Comparison of ENCODE assay signal across 9 mouse cellular contexts in the genomic region with DNA sequence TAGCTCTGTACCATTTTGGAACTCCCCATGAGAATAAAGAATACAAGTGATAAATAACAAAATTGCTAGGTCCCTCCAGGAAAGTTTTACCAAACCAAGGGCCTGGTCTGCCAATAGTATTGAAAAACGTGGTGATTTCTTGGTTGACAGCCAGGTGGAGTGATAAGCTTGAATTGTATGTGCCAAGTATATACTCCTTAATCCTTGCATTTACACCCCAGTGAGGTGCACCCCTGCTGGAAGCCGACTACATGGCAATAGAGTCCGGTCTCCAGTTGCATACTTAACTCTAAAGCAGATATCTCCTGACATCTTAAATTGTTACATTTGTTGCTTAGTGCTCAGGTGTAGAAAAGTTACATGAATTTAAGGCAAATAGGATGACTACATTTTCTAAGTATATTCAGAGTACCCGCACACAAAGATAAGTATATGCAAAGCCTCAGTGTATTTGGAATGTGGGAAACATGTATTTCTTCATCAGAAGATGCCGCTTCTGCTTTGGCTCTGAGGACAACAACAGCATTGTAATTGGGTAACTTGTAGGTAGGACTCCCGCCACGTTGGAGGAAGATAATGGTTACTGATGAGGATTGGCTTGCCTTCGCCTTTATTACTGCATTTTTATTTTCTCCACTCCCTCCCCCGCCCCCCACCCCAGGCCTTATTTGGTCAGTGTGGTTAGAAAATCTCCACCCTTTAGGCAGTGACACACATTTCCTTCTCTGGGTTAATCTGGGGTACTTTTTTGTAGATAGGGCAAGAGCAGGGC. TPM values are rescaled to one million over a fixed set of nuclear protein-coding genes. Genes with fewer than 3 reads are reported as not detected.
DNase-seq lines count a peak whose midpoint lies in the region; ATAC-seq lines count a peak whose summit lies in the region.
"Had no signal": no experiment of that assay in that cellular context is flagged by ENCODE, and none has a peak within 500 bp of the region (broad histone marks: within the 10 kb centered on the region; RNA-seq: fewer than 3 reads in every experiment).

No protein-coding gene starts in this region.

- peak overlapping the region; percentile 93 for H3K9ac ChIP-seq in embryonic facial prominence, embryonic 13.5 days
- peak overlapping the region; percentile 96; the same call in 1 of the 2 replicates for H3K9ac ChIP-seq in limb, embryonic 12.5 days (replicated peaks)

- H3K4me3 ChIP-seq in embryonic facial prominence, embryonic 13.5 days, result peak overlapping the region; percentile 83
- peak overlapping the region; percentile 76 for H3K4me3 ChIP-seq in limb, embryonic 12.5 days (replicated peaks)

- peak overlapping the region; percentile 67 for H3K4me2 ChIP-seq in embryonic facial prominence, embryonic 13.5 days
- peak overlapping the region; percentile 73 for H3K4me2 ChIP-seq in limb, embryonic 12.5 days

- 0 out of 2 replicates have a peak, but pooled peaks cover 8% of the 10 kb centered on the region for H3K36me3 ChIP-seq in embryonic facial prominence, embryonic 13.5 days
- peaks cover 7% of the 10 kb centered on the region; the same call in 1 of the 2 replicates for H3K36me3 ChIP-seq in limb, embryonic 12.5 days

- WGBS in embryonic facial prominence, embryonic 13.5 days, result 70% methylated on average over 9 of the region's 9 CpGs
- 71% methylated on average over 9 of the region's 9 CpGs for WGBS in limb, embryonic 12.5 days

- intact Hi-C loops in gastrocnemius, postnatal 14 days (cut with DNase I; ENCODE audit: low total_unique reads), result no loop called here

- DNase-seq in cerebellum, adult 9-10 months, result peak; percentile 34
- no peak for DNase-seq in cerebellum, adult 11 months
- DNase-seq in A20 (ENCODE audit: low read depth, low spot score), result peak; percentile 52
- peak; percentile 9 for DNase-seq in retina, embryonic 14.5 days (ENCODE audit: low spot score)
- no peak for DNase-seq in yolk sac, embryonic 10.5 days (ENCODE audit: low spot score)
- DNase-seq in gastrocnemius, postnatal 14 days, result no peak

- no peak for ATAC-seq in embryonic facial prominence, embryonic 13.5 days (ENCODE audit: insufficient number of reproducible peaks, insufficient read depth, low FRiP score, low TSS enrichment, low read depth)
- no peak for ATAC-seq in limb, embryonic 12.5 days (ENCODE audit: insufficient number of reproducible peaks, insufficient read depth, low FRiP score, low TSS enrichment, low read depth)

- no peaks in the 10 kb centered on the region for H3K9me3 ChIP-seq in embryonic facial prominence, embryonic 13.5 days
- H3K9me3 ChIP-seq in limb, embryonic 12.5 days, result no peaks in the 10 kb centered on the region

- H3K27me3 ChIP-seq in embryonic facial prominence, embryonic 13.5 days, result no peaks in the 10 kb centered on the region
- H3K27me3 ChIP-seq in limb, embryonic 12.5 days, result no peaks in the 10 kb centered on the region

- H3K4me1 ChIP-seq in embryonic facial prominence, embryonic 13.5 days, result peaks cover 13% of the 10 kb centered on the region; the same call in 1 of the 2 replicates
- peaks cover 10% of the 10 kb centered on the region for H3K4me1 ChIP-seq in limb, embryonic 12.5 days (replicated peaks)

- 0 out of 2 replicates have a peak overlapping the region, but pooled peaks have one; percentile 95 for H3K27ac ChIP-seq in embryonic facial prominence, embryonic 13.5 days
- no peak overlapping the region for H3K27ac ChIP-seq in limb, embryonic 12.5 days

RNA-seq across cellular contexts. Expression of a gene that starts 1.1 kb away (rescaled TPM):
- polyA plus RNA-seq in embryonic facial prominence, embryonic 13.5 days (2015; fragmentation: Nextera tagmentation; extraction: Ambion mirVana), result 79.8 and 89.1 TPM in 2 replicates
- 72.5 and 79.4 TPM in 2 replicates for polyA plus RNA-seq in limb, embryonic 12.5 days (2016; fragmentation: Nextera tagmentation; extraction: Ambion mirVana)
- total RNA-seq in gastrocnemius, postnatal 14 days (2021), result 10 to 100 TPM; 30.7 to 34.8 TPM

RNA-seq across cellular contexts. Expression of a gene that starts 9.5 kb away (rescaled TPM):
- polyA plus RNA-seq in embryonic facial prominence, embryonic 13.5 days (2015; fragmentation: Nextera tagmentation; extraction: Ambion mirVana), result 21.7 and 22.5 TPM in 2 replicates
- polyA plus RNA-seq in limb, embryonic 12.5 days (2016; fragmentation: Nextera tagmentation; extraction: Ambion mirVana), result 21.1 and 23.8 TPM in 2 replicates
- 10 to 100 TPM; 13.2 to 14.0 TPM for total RNA-seq in gastrocnemius, postnatal 14 days (2021)

RNA-seq across cellular contexts. Expression of a gene that starts 38.3 kb away (rescaled TPM):
- polyA plus RNA-seq in embryonic facial prominence, embryonic 13.5 days (2015; fragmentation: Nextera tagmentation; extraction: Ambion mirVana), result 14.3 and 15.6 TPM in 2 replicates
- 18.0 and 19.3 TPM in 2 replicates for polyA plus RNA-seq in limb, embryonic 12.5 days (2016; fragmentation: Nextera tagmentation; extraction: Ambion mirVana)
- 10 to 100 TPM; 20.1 to 25.2 TPM for total RNA-seq in gastrocnemius, postnatal 14 days (2021)

RNA-seq across cellular contexts. Expression of a gene that starts 38.3 kb away (rescaled TPM):
- 105 and 141 TPM in 2 replicates for polyA plus RNA-seq in embryonic facial prominence, embryonic 13.5 days (2015; fragmentation: Nextera tagmentation; extraction: Ambion mirVana)
- polyA plus RNA-seq in limb, embryonic 12.5 days (2016; fragmentation: Nextera tagmentation; extraction: Ambion mirVana), result 83.0 and 84.0 TPM in 2 replicates
- total RNA-seq in gastrocnemius, postnatal 14 days (2021), result 10 to 100 TPM; 79.4 to 89.0 TPM

RNA-seq across cellular contexts. Expression of a gene that starts 38.4 kb away (rescaled TPM):
- polyA plus RNA-seq in embryonic facial prominence, embryonic 13.5 days (2015; fragmentation: Nextera tagmentation; extraction: Ambion mirVana), result not detected in 2 replicates
- not detected in 2 replicates for polyA plus RNA-seq in limb, embryonic 12.5 days (2016; fragmentation: Nextera tagmentation; extraction: Ambion mirVana)
- total RNA-seq in gastrocnemius, postnatal 14 days (2021), result not detected
- polyA plus RNA-seq: C2C12 had no signal

Comparison
In these comparisons a context has a peak if more than half of its experiments do, and no peak if none do; other contexts are left out.
1. DNase-seq: peak in cerebellum, adult 9-10 months (single experiment), A20 (single experiment) and retina, embryonic 14.5 days (single experiment); none in cerebellum, adult 11 months (single experiment), yolk sac, embryonic 10.5 days (single experiment) and gastrocnemius, postnatal 14 days (single experiment).